Mouse (Mus musculus): ENCODE measurements at regions not wholly inside any gene's neighbourhood (a gene's known extent, or its start where the extent isn't known, plus 50 kb on each side); places are given as distances from the start of the nearest gene placed in this dataset.

DNA sequence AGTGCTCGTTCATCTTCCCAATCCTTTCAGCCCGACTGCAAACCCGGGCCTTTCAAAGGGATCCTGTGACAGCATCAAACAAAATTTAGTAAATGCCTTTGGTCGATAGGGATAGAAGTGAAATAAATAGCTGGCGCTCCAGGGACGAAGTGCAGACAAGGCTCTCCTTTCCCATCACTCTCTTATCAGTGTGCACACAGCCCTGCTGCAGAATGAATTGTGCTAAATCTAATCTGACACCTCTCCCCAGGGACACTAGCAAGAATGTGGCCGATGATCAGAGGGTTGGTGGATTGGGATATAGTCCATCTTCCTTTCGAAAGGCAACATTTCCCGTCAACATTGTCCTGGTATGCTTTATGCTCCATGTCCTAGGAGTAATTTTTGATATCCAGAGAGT, 1372.9 kb upstream of the Tenm4 start:
- Histone ChIP-seq H3K9me3 (ENCODE audit: control insufficient read depth, low read length) (no peaks in the 10 kb centered on the region), H3K4me1 (ENCODE audit: control insufficient read depth, insufficient read depth, low read depth, low read length) (no peaks in the 10 kb centered on the region), H3K27me3 (replicated peaks; ENCODE audit: control insufficient read depth, insufficient read depth, low read length) (no peaks in the 10 kb centered on the region), H3K4me2 (ENCODE audit: low read length) (no peak overlapping the region), H3K4me3 (ENCODE audit: low read length) (no peak overlapping the region), H3K9ac (ENCODE audit: low read depth, low read length) (no peak overlapping the region), H3K27ac (ENCODE audit: low read depth, low read length) (no peak overlapping the region), H3K36me3 (ENCODE audit: control insufficient read depth, insufficient read depth, low read length) (no peaks in the 10 kb centered on the region)
- ATAC-seq = peak; percentile 65; the same call in 1 of the 2 replicates
- WGBS = 52% methylated on average over 9 of the region's 9 CpGs

DNA sequence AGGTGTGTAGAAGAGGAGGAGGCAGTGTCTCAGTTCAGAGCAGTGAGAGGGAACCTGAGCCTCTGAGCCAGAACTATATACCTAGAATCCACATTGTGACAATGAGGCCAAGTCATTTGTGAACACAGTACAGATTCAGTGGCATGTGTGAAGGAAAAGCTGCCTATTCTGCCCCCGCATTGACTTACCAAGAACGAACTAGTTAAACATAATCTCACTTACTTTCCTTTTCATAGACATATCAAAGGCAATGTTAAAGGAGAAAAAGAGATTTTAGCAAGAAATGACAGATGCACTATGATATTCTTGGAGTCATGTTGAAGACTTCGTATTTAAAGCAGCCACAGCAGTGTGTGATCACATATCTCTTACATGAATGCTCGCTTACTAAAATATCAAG, 1329.8 kb upstream of the Tenm4 start:
- H3K4me1 ChIP-seq (ENCODE audit: control insufficient read depth, insufficient read depth, low read depth, low read length) = no peaks in the 10 kb centered on the region
- H3K9me3 ChIP-seq (ENCODE audit: control insufficient read depth, low read length) = no peaks in the 10 kb centered on the region
- no peak overlapping the region for H3K9ac ChIP-seq (ENCODE audit: low read depth, low read length)
- WGBS = 89% methylated on average over 4 of the region's 4 CpGs
- ATAC-seq = no peak
- no peak overlapping the region for H3K27ac ChIP-seq (ENCODE audit: low read depth, low read length)
- no peak overlapping the region for H3K4me3 ChIP-seq (ENCODE audit: low read length)
- H3K4me2 ChIP-seq (ENCODE audit: low read length) = no peak overlapping the region
- H3K27me3 ChIP-seq (replicated peaks; ENCODE audit: control insufficient read depth, insufficient read depth, low read length) = no peaks in the 10 kb centered on the region
- H3K36me3 ChIP-seq (ENCODE audit: control insufficient read depth, insufficient read depth, low read length) = no peaks in the 10 kb centered on the region

DNA sequence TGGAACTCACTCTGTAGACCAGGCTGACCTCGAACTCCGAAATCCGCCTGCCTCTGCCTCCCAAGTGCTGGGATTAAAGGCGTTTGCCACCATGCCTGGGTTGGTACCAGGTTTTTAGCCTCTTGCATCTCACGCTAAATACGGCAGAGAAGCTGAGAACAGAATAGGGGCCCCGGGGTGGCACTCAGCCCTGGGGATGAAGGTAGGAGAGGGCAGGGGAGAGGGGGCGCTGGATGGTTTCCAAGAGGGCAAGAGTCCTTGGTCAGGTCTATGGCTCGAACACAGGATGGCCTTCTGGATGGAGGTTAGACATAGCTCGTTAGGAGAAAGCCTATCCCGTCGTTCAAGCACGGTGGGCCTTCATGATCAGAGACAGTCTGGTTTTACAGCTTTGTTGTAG, 1319.7 kb upstream of the Tenm4 start:
- Histone ChIP-seq H3K9me3 (ENCODE audit: control insufficient read depth, low read length) (no peaks in the 10 kb centered on the region), H3K27me3 (replicated peaks; ENCODE audit: control insufficient read depth, insufficient read depth, low read length) (no peaks in the 10 kb centered on the region), H3K4me3 (ENCODE audit: low read length) (no peak overlapping the region), H3K27ac (ENCODE audit: low read depth, low read length) (no peak overlapping the region), H3K4me1 (ENCODE audit: control insufficient read depth, insufficient read depth, low read depth, low read length) (no peaks in the 10 kb centered on the region), H3K36me3 (ENCODE audit: control insufficient read depth, insufficient read depth, low read length) (no peaks in the 10 kb centered on the region), H3K4me2 (ENCODE audit: low read length) (no peak overlapping the region), H3K9ac (ENCODE audit: low read depth, low read length) (no peak overlapping the region)
- no peak for ATAC-seq
- WGBS = 93% methylated on average over 13 of the region's 13 CpGs

DNA sequence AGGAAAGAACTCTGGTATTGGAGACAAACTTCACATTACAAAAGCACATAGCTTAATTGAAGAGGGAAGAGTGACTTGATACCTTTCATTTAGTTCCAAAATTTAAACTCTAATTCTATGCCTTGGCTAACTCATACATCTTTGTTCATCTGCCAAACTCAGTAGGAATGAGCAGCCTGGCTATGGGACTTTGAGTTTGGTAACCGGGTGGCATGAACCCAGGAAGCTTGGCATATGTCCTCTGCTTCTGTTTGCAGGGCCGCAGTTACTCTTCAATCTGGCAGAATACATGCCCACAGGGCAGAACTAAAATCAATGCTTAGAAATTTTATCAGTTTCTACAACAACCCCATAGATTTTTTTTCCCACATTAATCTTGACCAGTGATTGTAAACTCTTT, 1314.4 kb upstream of the Tenm4 start:
- H3K9ac ChIP-seq (ENCODE audit: low read depth, low read length) = no peak overlapping the region
- H3K27me3 ChIP-seq (replicated peaks; ENCODE audit: control insufficient read depth, insufficient read depth, low read length) = no peaks in the 10 kb centered on the region
- no peak overlapping the region for H3K4me2 ChIP-seq (ENCODE audit: low read length)
- no peak overlapping the region for H3K4me3 ChIP-seq (ENCODE audit: low read length)
- no peaks in the 10 kb centered on the region for H3K36me3 ChIP-seq (ENCODE audit: control insufficient read depth, insufficient read depth, low read length)
- no peaks in the 10 kb centered on the region for H3K4me1 ChIP-seq (ENCODE audit: control insufficient read depth, insufficient read depth, low read depth, low read length)
- no peak for ATAC-seq
- no peak overlapping the region for H3K27ac ChIP-seq (ENCODE audit: low read depth, low read length)
- no peaks in the 10 kb centered on the region for H3K9me3 ChIP-seq (ENCODE audit: control insufficient read depth, low read length)
- 63% methylated on average over 2 of the region's 2 CpGs for WGBS

DNA sequence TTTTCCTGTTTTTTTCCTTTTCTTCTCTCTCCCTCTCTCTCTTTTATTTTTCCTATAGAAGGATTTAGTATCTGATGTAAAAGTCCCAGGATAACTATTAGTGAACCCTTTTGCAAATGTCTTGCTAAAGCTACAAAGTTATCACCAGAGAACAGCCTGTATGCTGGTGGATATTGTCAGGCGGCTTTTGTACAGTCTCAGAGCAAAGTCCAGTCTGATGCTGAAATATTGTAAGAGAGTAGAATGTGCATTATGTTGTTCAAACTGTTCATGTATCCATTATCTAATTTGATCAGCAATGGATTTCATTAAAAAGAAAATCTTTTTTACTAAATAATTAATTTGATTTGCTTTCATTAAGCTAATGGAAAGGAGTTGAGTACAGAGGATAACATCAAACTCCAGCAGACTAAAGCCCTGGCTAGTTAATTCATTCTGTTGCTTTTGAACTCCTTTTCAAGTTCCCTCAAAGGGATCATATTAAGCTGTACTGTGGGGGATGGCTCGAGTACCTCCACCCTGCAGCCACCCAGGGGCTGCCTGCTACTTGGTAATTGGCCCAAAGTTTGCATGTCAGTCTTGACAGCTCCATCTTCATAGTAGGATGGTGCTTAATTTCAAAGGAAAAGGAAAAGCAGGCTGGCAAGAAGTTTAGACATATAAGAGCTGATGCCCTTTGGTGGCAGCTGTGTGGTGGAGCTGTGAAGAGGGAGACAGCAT, 1280.2 kb upstream of the Tenm4 start:
- WGBS = 51% methylated on average over 2 of the region's 2 CpGs
- no peaks in the 10 kb centered on the region for H3K9me3 ChIP-seq (ENCODE audit: control insufficient read depth, low read length)
- no peaks in the 10 kb centered on the region for H3K36me3 ChIP-seq (ENCODE audit: control insufficient read depth, insufficient read depth, low read length)
- ATAC-seq = no peak
- H3K4me1 ChIP-seq (ENCODE audit: control insufficient read depth, insufficient read depth, low read depth, low read length) = no peaks in the 10 kb centered on the region
- H3K9ac ChIP-seq (ENCODE audit: low read depth, low read length) = no peak overlapping the region
- no peak overlapping the region for H3K4me2 ChIP-seq (ENCODE audit: low read length)
- H3K27me3 ChIP-seq (replicated peaks; ENCODE audit: control insufficient read depth, insufficient read depth, low read length) = no peaks in the 10 kb centered on the region
- no peak overlapping the region for H3K27ac ChIP-seq (ENCODE audit: low read depth, low read length)
- no peak overlapping the region for H3K4me3 ChIP-seq (ENCODE audit: low read length)

DNA sequence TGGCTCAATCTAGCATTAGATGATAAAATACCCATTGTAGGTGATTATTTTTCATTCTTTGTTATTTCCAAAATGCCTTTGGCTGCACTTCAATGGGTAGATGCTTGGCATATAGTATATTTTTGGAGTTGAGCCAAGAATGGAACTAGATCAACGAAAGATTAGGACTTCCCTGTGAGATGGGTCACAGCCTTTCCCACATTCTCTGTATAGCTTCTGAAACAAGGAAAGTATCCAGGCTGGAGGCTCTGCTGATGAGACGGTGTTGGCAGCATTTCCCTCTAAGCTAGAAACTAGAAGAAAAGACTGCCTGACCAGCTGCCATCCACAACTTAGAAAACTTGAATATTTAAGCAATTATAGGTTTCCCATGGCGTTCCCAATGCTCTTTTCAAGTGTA, 1273.0 kb upstream of the Tenm4 start:
- H3K4me1 ChIP-seq (ENCODE audit: control insufficient read depth, insufficient read depth, low read depth, low read length) = no peaks in the 10 kb centered on the region
- no peak overlapping the region for H3K27ac ChIP-seq (ENCODE audit: low read depth, low read length)
- no peak overlapping the region for H3K9ac ChIP-seq (ENCODE audit: low read depth, low read length)
- 35% methylated on average over 3 of the region's 3 CpGs for WGBS
- no peak for ATAC-seq
- H3K4me2 ChIP-seq (ENCODE audit: low read length) = no peak overlapping the region
- no peaks in the 10 kb centered on the region for H3K36me3 ChIP-seq (ENCODE audit: control insufficient read depth, insufficient read depth, low read length)
- no peaks in the 10 kb centered on the region for H3K27me3 ChIP-seq (replicated peaks; ENCODE audit: control insufficient read depth, insufficient read depth, low read length)
- no peak overlapping the region for H3K4me3 ChIP-seq (ENCODE audit: low read length)
- H3K9me3 ChIP-seq (ENCODE audit: control insufficient read depth, low read length) = no peaks in the 10 kb centered on the region

DNA sequence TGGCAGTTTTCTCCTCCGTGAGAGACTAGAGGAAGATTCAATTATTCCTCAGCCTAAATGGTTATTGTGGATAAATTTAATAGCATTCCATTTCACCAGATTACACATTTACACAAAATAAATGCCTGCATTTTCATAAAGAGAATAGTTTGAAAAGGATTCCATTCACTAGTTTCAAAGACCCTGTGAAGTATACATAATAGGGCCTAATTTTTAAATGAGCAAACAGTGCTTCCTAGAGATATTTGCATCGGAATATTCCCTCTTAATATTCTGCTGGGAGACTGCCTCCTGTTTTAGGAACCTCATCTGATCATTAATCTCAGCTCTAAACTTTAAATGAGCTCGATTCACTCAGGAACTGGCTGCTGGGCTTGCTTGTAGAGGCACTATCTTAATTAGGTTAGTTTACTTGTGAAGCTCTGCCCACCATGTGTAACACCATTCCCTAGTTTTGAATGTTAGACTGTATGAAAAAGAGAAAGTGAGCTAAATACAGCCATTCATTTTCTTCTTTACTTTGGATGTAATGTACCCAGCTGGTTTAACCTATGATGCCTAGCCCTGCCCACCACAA, 1244.4 kb upstream of the Tenm4 start:
- no peaks in the 10 kb centered on the region for H3K27me3 ChIP-seq (replicated peaks; ENCODE audit: control insufficient read depth, insufficient read depth, low read length)
- H3K36me3 ChIP-seq (ENCODE audit: control insufficient read depth, insufficient read depth, low read length) = no peaks in the 10 kb centered on the region
- 48% methylated on average over 3 of the region's 3 CpGs for WGBS
- ATAC-seq = no peak
- H3K27ac ChIP-seq (ENCODE audit: low read depth, low read length) = no peak overlapping the region
- no peaks in the 10 kb centered on the region for H3K9me3 ChIP-seq (ENCODE audit: control insufficient read depth, low read length)
- no peak overlapping the region for H3K4me3 ChIP-seq (ENCODE audit: low read length)
- no peak overlapping the region for H3K4me2 ChIP-seq (ENCODE audit: low read length)
- H3K4me1 ChIP-seq (ENCODE audit: control insufficient read depth, insufficient read depth, low read depth, low read length) = no peaks in the 10 kb centered on the region
- no peak overlapping the region for H3K9ac ChIP-seq (ENCODE audit: low read depth, low read length)

DNA sequence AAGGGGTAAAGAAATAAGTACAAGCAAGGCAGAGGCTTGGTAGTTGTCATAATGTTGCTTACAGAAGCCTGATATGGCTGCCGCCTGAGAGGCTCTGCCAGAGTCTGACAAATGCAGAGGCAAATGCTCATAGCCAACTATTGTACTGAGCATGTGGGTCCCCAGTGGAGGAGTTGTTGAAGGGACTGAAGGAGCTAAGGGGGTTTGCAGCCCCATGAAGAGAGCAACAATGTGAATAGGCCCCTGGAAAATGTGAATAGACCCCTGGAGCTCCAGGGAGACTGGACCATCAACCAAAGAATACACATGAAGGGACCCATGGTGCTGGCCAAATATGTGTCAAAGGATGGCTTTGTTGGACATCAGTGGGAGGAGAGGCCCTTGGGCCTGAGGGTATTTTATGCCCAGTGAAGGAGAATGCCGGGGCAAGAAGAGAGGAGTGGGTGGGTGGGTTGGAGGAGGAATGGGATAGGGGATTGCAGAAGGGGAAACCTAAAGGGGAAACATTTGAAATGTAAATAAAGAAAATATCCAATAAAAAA, 1207.2 kb upstream of the Tenm4 start:
- Histone ChIP-seq H3K27ac (ENCODE audit: low read depth, low read length) (no peak overlapping the region), H3K27me3 (replicated peaks; ENCODE audit: control insufficient read depth, insufficient read depth, low read length) (no peaks in the 10 kb centered on the region), H3K4me1 (ENCODE audit: control insufficient read depth, insufficient read depth, low read depth, low read length) (no peaks in the 10 kb centered on the region), H3K4me2 (ENCODE audit: low read length) (no peak overlapping the region), H3K9me3 (ENCODE audit: control insufficient read depth, low read length) (no peaks in the 10 kb centered on the region), H3K9ac (ENCODE audit: low read depth, low read length) (no peak overlapping the region), H3K4me3 (ENCODE audit: low read length) (no peak overlapping the region), H3K36me3 (ENCODE audit: control insufficient read depth, insufficient read depth, low read length) (no peaks in the 10 kb centered on the region)
- 30% methylated on average over 2 of the region's 2 CpGs for WGBS
- peak; percentile 81 for ATAC-seq

DNA sequence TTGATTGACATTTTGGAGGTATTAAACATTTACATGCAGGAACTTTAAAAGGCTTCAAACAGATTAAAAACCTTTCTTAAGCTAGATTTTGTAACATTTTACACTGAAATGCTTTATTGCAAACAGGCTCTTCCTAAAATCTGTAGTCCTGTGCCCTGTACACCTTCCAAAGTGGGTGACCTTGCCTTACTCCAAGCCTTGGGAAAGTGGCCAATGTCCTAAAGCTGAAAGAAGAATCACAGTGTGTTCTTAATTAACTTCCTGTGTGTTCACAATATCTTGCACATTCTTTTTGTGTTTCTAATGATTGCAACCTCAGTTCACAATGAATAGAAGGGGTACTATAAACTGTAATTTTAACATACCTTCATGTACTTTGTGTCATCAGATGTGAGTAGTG, 1203.4 kb upstream of the Tenm4 start:
- no peak overlapping the region for H3K4me3 ChIP-seq (ENCODE audit: low read length)
- H3K36me3 ChIP-seq (ENCODE audit: control insufficient read depth, insufficient read depth, low read length) = no peaks in the 10 kb centered on the region
- no peak overlapping the region for H3K9ac ChIP-seq (ENCODE audit: low read depth, low read length)
- H3K9me3 ChIP-seq (ENCODE audit: control insufficient read depth, low read length) = no peaks in the 10 kb centered on the region
- no peaks in the 10 kb centered on the region for H3K4me1 ChIP-seq (ENCODE audit: control insufficient read depth, insufficient read depth, low read depth, low read length)
- ATAC-seq = no peak
- no peak overlapping the region for H3K27ac ChIP-seq (ENCODE audit: low read depth, low read length)
- no peak overlapping the region for H3K4me2 ChIP-seq (ENCODE audit: low read length)
- no peaks in the 10 kb centered on the region for H3K27me3 ChIP-seq (replicated peaks; ENCODE audit: control insufficient read depth, insufficient read depth, low read length)
